Mouse (Mus musculus) retina, postnatal 7 days (tissue): ENCODE measurements at regions not wholly inside any gene's neighbourhood (a gene's known extent, or its start where the extent isn't known, plus 50 kb on each side); places are given as distances from the start of the nearest gene placed in this dataset.

ENCODE experiments used
- DNase-seq: peaks from one replicate; pipeline ENCODE4 v3.0.0-alpha.2; 2012; ENCODE audit warnings: low read depth, low spot score

- no peak for DNase-seq
Measured at GRCm38 (mm10) chr3:147093076-147093380, 240.9 kb downstream of the Ttll7 start.

DNA sequence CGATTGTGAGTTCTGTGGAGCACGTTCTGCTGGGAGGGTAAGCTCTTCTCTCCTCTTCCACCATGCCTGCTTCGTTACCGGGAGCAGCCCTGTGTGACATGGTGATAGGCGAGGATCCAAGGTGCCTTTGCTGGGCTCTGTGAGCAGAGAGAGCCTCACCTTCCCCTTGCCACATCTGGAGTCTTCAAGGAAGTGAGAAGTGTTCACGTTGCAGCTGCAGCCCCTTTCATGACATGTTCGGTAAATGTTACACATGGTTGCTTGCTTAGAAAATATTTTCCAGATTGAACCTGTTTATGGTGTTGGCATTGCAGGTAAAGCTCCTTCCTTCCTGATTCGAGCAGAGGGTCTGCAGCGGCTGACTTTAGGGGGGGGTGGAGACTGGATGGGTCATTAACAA lies 244.0 kb downstream of the Ttll7 start:
- DNase-seq, result no peak

GRCm38 (mm10) chr3:147098065-147098580 lies 246.0 kb downstream of the Ttll7 start:
- no peak for DNase-seq

DNA sequence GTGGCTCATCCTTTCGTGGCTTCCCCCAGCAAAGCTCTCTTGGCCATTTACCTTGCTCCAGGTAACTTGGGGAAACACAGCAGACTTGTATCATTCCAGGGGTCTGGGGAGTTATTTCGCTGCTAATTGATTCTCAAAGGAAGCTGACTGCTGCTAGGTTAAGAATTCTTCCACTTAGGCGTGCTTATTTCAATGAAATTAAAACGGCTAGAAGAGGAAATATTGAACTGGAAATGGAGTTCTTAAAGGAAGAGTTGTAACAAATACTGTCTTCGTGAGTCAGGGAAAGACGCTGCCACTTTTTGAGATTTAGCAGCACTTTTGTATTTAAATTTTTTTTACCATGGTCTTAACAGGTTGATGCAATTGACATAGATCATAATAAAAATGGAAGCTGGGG lies 246.4 kb downstream of the Ttll7 start:
- no peak for DNase-seq

DNA sequence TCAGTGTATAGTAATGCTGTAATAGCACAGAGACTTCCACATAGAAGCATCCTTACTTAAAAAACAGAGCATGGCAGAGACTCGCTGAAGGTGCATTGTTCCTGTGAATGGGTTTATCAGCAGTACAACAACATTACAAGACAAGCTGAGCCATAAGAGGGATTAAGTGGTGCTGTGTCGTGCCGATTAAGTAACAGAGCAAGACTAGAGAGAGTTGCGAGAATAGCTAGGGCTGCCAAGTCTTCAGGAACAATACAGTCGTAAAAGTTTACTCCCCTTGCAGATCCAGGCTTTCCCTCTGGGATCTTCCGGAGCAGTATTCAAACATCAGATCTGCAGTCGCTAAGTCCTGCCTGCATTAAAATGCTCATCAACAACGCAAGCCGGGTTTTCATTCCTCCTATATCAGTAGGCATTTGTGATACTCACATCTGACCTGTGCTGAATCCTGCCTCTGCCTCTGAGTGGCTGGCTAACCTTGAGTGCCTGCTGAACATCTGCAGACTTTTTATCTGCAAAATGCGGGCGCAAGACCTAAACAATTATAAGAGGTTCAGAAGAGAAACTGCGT lies 247.1 kb downstream of the Ttll7 start:
- DNase-seq, result no peak

DNA sequence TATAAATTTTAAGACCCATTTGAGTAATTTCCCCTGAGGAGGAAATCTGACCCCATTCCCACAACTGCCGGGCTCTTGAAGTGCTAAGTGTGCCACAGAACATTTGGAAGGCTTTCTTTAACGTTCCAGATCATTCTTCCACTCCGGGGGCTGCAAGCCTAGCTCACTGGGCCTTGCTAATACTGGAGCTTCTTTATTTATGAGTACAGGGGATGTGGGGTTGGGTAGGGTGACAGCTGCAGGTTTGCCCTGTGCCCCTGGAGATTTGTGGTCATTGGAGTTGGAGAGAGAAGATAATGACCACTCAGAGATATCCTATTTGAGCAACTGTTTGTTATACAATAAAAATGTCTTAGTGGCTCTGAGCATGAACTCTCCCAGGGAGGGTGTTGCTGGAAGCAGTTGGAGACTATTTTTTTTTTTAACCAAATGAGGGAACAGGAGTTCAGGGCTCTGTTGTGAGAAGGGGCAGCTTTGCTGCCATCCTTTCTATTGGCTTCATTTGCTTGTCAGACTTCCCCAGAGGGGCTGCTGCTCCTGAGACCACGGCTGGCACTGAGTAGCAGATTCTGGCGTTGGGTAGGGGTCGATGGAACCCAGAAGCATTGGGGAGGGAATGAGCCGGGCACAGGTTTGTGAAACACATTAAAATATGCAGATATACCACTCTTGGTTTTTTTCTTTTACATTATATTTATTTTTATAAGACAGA lies 249.0 kb downstream of the Ttll7 start:
- DNase-seq, result no peak

- DNase-seq, result no peak
Measured at GRCm38 (mm10) chr3:147101765-147102113, 249.6 kb downstream of the Ttll7 start.

DNA sequence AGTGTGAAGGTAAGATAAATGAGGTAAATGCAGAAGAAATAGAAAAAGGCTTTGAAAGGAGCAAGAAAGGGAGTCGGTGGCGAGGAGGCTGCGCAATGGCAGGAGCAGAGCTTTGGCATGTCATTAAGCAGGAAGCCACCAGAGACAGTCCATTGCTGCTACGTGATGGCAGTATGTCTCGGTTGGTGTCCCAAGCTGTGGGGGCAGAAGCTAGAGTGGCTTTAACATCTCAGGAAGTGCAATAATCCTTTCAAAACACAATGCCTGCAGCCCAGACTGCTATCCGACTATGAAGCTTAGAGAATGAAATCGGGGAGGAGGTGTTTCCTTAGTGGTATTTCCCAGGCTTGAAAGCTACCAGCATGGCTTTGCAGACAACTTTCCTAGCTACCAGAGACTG lies 251.3 kb downstream of the Ttll7 start:
- DNase-seq, result no peak

GRCm38 (mm10) chr3:147117609-147118008 lies 265.4 kb downstream of the Ttll7 start:
- DNase-seq, result no peak

GRCm38 (mm10) chr3:147118092-147118491 lies 265.9 kb downstream of the Ttll7 start:
- no peak for DNase-seq

DNA sequence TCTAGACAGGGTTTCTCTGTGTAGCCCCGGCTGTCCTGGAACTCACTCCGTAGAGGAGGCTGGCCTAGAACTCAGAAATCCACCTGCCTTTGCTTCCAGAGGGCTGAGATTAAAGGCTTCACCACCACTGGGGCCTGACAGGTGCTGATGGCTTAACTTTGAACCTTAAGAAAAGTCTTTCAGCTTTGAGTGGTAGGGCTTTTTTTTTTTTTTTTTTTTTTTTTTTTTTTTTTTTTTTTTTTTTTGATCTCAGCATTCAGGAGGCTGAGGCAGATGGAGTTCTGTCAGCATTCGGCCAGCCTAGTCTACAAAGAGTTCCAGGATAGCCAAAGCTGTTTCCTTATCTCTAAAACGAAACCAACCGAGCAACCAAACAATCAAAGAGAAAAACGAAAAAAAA lies 266.5 kb downstream of the Ttll7 start:
- no peak for DNase-seq

- DNase-seq, result no peak
Measured at GRCm38 (mm10) chr3:147121826-147122225, 269.7 kb downstream of the Ttll7 start.

DNA sequence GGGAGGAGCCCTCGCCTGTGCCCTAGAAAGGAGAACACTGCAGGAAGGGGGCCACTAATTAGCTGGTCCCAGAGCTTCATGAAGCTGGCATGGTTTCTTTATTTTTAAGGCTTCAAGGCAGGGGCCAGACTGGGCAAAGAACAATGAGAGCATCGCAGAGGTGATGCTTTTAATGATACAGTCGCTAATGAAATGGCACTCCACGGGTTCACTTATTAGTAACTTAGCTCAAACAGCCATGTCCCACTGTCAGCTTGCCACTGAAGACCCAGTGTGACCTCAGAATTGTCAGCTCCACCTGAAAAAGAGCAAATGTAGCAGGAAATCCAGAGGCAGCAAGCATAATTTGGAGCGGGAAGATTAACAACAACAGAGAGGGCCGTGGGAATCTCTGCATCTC lies 275.6 kb downstream of the Ttll7 start:
- DNase-seq, result no peak

DNA sequence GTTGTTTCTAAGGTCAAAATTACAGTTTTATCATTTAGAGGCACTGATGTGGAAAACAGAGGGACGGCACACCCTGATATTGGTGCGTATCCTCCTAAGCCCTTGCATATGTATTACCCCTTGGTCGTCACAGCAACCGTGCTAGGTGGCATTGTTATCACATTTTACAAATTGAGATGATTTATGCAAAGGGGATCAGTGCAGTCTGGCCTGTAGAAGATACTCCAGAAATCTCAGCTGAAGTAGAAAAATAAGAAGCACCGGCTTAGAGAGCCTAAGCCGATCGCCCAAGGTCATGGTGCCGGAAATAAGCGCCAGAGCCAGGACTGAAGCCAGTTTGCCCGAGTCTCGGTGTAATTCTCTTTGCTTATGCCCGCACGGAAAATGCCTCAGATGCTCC lies 280.7 kb downstream of the Ttll7 start:
- DNase-seq, result no peak

DNA sequence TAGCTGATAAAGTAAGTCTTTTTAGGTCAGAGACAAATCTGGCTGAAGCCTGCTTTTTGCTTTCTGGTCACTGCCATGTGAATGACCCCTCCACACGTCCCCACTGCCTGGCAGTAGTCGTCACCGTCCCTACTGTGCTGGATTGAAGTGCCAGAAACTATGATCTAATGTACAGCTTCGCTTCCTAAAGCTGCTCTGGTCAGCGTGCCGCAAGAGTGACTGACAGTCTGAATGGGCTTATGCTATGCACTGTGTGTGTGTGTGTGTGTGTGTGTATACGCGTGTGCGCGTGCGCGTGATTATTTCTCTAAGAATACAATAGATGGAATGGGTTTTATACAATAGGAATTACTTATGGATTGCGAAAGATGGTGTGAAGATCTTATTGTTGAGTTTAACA lies 281.2 kb downstream of the Ttll7 start:
- no peak for DNase-seq

DNA sequence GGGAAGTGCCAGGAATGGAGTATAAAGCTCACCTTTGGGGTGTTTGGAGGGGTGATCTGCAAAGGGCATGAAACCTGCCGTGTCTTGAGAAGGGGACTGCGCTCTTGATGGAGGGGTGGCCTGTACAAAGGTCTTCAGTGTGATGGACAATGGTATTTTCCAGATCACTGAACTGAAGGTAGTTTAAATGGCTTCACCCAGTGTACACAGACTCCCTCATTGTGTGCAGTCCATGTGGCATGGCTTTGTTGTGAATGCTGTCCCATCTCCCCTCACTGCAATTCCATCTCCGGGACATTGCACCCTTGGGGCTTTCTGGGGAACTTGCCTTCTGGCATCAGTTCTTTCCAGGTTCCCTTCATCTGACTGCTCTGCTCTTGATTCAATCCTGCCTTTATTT lies 288.2 kb downstream of the Ttll7 start:
- no peak for DNase-seq

DNA sequence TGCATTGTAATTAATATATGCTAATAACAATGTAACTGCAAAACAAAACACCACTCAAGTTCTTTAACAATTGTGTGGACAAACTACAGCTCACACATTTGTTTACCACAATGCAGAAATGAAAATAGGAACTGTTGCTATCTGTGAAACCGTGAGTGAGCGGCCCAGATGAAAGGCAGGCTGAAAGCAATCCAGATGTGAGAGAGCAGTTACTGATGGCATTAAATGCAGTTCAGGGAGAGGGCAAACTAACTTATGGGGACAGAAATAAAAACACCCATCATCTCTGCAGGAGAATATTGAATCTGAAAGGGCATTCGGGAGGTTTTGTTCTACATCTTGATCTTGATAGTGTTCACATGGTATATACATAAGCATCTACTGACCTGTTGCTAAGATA lies 301.3 kb downstream of the Ttll7 start:
- no peak for DNase-seq

DNA sequence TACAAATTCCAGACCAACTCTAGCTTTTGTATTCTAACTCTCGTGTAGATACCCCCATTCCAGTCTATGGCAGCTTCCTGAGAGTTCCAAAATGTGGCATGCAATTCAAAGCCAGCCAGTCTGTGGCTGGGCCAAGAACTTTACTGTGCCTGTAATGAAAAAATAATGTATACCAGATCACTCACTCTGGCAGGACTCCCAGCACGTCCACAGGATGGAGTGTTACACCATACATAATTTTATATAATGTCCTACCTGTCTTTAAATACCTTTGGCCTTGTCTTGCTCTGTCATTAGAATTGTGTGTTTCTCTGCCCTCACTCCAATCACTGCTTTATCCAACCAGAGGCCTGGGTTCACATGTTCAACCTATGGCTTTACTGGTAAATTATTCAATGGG lies 301.8 kb downstream of the Ttll7 start:
- no peak for DNase-seq

DNA sequence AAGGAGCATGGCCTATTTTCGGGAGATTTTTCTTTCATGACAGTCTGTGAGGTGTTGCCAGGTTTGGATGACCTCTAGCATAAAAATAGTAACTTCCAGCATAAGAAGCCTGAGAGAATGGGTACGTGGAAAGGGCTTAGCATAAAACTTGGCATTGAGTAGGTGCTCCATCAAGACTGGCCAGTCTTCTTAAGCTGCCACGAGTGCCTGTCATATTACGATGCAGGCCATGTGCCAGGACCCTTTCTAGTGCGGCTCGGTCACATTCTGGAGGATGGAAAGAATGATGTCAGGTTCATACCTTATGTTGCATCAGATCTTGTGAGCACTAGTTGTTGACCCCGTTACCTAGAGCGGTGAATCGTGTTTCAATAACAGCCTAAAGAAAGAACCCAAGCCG lies 311.0 kb downstream of the Ttll7 start:
- DNase-seq, result no peak

DNA sequence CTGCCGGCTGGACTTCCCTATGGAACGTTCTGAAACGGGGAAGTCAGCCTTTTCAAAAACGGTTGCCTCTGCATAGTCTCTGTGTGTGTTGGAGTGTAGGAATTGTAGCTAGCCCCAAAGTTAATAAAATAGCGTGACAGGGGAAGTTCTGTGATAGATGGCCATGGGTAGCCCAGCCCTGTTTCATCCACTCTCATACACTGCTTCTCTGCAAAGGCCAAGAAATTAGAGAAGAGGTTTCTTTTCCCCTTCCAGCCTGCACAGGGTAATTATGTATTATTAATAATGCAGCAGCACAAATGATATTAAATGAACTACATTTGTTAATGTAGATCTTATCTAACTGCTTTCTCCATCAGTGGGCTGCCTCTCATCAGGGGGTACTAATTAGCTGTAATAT lies 311.4 kb downstream of the Ttll7 start:
- no peak for DNase-seq

GRCm38 (mm10) chr3:147164931-147165330 lies 312.8 kb downstream of the Ttll7 start:
- no peak for DNase-seq

GRCm38 (mm10) chr3:147166555-147166954 lies 314.4 kb downstream of the Ttll7 start:
- DNase-seq, result no peak

- no peak for DNase-seq
Measured at GRCm38 (mm10) chr3:147169215-147169614, 317.0 kb downstream of the Ttll7 start.

DNA sequence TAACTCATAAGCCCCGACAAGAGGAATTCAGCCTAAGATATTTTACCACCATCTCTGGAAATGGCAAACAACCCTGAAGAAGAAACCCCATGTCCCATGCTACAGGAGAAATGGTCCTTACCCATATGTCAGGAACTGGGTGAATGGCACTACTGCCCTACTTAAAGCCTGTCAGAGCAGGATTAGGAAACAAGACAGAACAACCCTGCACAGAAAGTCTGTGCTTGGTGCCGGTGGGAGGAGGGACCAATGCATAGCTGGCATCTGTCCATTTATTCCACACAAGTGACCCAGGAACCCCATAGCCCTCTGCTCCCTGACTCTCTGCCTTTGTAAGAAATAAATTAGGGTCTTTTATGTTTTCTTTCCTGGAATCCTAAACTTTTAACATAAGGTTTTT lies 317.9 kb downstream of the Ttll7 start:
- no peak for DNase-seq
